Mouse (Mus musculus): Measurements from ENCODE around the gene Sipa1l3. TPM values are rescaled to one million over a fixed set of nuclear protein-coding genes. Genes with fewer than 3 reads are reported as not detected.

Gene Sipa1l3
- total and polyA plus RNA-seq, 3 experiments: 27.1 to 77.7 (median 57.8) TPM

DNA sequence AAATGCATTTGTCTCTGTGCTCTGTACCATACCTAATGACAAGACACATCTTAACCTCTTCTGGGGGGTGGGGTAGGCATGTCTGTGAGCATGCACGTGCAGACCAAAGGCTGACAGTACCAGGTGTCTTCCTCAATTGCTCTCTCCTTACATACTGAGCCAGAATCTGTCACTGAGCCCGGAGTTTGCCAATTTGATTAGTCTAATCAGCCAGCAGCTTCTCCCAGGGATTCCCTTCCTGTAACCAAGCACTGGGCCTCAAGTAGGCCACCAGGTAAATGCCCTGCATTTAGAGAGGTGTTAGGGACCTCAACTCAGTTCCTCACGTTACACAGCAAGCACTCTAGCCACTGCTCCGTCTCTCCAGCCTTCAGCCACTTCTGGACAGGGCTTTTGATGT is 38.3 kb downstream of the Sipa1l3 start:
- no peak for DNase-seq

DNA sequence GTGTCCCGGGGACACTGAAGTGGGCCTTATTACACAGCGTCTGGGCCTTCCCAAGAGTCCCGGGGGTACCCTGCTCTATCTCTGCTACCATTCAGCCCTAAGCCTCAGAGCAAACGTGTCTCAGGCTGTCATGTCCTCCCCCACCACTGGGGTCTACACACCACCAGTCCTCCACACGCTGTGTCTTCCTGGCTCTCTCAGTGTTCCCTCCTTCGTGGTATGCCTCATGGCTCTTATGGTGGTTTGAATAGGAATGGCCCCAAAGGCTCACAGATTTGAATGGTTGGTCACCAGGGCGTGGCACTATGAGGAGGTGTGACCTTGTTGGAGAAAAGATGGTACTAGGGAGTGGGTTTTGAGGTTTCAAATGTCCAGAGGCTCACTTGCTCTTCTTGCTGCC is 43.4 kb downstream of the Sipa1l3 start:
- no peak for DNase-seq

DNA sequence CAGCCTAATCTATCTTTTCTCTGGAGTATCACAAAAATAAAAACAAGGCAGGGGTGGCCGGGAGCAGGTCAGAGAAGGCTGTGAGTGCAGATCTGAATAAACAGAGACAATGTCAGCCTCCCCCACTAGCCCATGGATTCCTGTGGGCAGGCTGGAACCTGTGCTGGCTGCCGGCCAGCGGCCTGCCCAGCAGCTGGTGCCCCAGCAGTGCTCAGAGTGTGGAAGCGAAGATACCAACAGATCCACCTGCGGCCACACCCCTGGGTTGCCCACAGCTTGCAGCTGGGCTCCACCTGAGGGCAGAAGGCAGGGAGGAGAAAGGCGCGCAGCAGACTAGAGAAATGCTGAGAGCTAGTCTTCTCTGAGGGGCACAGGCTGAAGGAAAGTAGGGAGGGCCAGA is 47.1 kb downstream of the Sipa1l3 start:
- no peak for DNase-seq

- DNase-seq: no peak
These were observed 48.7 kb downstream of the Sipa1l3 start for GRCm38 (mm10) chr7:29469602-29470344.

DNA sequence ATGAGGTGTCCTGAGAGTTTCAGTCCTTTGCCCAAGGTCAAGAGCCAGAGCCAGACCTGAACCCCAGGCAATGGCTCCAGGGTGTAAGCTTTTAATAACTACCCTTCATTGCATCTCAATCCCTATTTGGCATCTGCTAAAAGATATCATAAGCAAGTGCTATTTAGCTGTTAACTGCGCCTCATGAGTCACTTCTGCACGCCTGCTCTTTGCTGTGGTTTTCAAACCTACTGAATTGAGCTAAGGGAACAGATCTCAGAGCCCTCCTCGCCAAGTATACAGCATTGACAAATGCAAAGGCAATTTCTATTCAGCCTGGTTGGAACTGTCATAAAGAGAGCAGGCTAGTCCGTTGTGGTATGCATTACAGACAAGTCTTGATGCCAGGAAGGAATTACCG is 49.8 kb downstream of the Sipa1l3 start:
- no peak for DNase-seq

- no peak for DNase-seq
These were observed 51.9 kb downstream of the Sipa1l3 start for GRCm38 (mm10) chr7:29466585-29466984.

DNA sequence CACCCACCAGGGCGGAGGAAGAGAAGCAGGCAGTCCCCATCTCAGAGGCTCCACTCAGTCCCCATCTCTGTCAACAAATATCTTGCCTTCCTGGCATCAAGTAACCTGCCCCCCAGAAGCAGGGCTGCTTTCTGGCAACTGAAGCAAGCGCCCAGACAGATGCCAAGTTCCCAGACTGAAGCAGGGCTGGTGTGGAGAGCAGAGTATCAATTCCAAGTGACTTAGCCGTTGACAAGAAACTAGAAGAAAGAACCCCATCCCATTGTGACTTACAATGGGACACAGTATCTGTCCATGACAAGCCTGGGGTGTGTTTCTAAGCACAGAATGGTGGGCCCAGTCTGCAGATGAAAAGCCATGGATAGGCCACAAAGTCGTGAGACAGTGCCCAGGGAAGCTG is 52.7 kb downstream of the Sipa1l3 start:
- DNase-seq: no peak

DNA sequence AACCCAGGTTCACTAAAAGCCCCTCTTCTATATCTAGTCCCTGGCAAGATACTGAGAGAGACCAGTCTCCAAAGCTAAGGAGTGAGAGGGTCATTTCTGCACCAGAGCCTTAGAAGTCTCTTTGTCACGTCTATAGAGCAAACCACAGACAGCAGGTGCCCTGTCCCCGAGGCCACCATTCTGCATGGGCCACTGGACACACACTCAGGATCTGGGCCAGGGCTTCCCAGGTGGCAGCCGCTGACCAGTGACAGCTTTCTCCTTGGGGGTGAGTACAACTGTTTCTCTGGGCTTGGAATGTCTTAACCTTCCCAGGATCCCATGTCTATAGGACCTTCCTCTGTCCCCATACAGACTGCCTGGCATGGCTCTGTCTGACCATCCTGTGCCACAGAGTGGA is 55.6 kb downstream of the Sipa1l3 start:
- no peak for DNase-seq

DNA sequence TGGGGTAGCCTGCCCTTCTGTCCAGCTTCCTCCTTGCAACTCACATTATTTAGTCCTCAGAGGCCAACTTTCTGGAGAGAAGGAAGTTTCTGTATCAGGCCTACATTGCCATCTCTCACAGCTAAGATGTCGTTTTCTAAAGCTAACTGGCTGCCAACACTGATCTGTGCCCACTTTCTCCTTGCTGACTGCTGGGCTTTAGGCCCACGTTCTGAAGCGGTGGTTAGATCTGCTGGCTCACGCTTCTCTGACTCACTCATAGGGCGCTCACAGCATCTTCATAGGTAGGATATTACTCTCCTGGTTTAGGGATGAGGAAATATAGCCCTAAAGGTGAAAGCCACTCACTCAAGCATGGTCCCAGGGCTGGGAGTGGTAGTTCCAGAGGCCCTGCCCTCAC is 56.3 kb downstream of the Sipa1l3 start:
- no peak for DNase-seq

DNA sequence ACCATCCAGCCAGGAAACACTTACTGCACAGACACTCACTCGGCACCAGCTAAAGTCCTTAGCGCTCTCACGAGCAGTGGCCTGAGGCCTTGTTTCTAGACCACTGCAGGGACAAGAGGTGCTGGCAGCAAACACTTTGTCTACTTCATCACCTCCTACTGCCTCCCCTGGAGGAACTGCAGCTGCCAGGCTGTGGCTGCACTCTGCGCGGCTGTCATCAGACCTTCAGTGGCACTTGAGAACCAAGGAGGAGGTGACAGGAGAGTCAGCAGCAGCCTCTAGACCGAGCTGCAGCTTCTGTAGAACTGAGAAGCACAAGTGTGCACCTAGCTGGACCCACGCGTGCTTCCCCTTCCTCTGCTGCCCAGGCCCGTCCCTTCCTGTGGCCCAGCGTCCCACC is 56.9 kb downstream of the Sipa1l3 start:
- no peak for DNase-seq

GRCm38 (mm10) chr7:29458889-29459740 is 59.3 kb downstream of the Sipa1l3 start:
- DNase-seq: no peak

DNA sequence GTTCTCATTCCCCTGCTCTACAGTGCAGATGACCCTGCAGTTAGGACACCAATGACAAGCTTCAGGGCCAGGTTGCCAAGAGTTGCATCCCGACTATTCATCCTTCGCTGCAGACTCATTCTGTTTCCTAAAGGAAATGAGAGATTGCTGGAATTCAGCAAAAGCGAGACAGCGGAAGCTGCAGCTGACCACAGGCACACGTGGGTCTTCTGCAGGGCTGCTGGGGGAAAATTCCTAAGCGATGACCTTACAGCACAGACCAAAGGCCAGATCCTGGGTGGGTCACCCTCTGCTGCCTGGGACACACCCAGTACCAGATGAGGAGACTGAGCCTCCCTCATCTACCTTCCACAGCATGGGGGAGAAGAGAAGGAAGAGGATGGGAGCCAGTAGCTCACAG is 60.7 kb downstream of the Sipa1l3 start:
- DNase-seq: no peak

DNA sequence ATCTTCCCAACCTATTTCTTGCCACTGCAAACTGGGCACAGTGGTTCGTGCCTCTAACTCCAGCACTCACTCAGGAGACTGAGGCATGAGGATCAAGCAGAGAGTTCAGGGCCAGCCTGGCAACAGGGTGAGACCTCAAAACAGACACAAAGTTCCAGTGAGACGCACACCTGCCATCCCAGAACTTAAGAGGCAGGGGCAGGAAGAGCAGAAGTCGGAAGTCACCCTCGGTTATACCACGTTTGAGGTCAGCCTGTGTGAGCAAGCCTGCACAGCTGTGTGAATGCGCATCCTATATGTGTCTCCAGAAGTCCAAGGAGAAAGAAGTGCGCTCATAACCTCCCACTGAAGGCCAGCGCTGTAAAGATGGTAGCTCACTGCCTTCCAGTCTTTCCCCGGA is 61.7 kb downstream of the Sipa1l3 start:
- no peak for DNase-seq

- no peak for DNase-seq
These were observed 62.9 kb downstream of the Sipa1l3 start for GRCm38 (mm10) chr7:29455591-29455990.

GRCm38 (mm10) chr7:29454965-29455364 is 63.5 kb downstream of the Sipa1l3 start:
- DNase-seq: no peak

DNA sequence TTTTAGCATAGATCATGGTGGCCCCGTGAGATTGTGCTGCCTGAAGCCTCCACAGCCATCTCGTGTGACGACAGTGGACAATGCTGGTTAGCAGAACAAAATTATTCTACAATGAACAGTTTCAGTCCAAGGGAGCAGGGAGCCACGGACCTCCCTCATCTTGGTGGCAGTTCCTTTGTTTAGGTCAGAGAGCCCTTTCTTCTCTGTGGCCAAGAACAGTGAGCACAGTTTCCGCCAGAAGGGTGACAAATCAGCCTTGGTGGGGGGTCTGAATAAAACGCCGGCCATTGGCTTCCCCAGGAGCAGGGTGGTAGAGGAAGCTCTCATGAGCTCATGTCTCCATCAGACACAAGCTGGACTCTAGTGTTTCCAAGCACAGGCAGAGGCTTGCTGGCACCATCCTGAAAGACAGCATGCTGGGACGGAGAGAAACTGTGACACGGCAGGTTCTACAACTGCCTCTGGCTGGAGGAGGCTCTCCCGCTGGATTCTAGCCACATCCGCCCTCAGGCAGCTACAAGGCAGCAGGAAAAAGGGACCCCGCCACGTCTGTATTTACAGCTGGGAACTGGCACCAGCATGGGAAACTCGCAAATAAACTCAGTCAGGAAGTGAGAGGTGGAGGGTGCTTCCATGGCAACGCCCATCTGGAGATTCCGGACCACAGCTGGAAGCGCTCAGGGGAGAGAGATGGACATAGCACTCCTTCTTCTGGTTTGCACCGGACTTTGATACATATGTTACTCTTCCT is 65.3 kb downstream of the Sipa1l3 start:
- peak; percentile 71 for DNase-seq

DNA sequence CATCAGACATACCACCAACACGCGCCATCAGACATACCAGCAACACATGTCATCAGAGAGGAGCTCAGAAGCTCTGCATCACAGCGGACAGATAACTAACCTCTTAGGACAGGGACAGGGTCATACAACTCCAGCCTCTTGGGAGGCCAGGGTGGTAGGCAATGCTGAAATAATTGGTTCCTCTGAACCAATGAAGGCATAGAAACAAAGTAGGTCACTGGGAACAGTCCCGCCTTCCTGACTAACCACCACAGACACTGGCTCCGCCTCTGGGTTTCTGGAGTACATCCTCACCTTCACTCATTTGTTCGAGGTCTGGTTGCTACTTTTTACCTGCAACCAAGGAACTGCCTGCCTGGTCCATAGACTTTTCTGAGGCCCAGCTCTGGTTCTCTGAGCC is 66.1 kb downstream of the Sipa1l3 start:
- no peak for DNase-seq

- peak; percentile 89 for DNase-seq
These were observed 68.3 kb downstream of the Sipa1l3 start for GRCm38 (mm10) chr7:29450175-29450574.

- DNase-seq: no peak
These were observed 69.6 kb downstream of the Sipa1l3 start for GRCm38 (mm10) chr7:29448830-29449229.

GRCm38 (mm10) chr7:29447147-29447829 is 71.2 kb downstream of the Sipa1l3 start:
- no peak for DNase-seq

DNA sequence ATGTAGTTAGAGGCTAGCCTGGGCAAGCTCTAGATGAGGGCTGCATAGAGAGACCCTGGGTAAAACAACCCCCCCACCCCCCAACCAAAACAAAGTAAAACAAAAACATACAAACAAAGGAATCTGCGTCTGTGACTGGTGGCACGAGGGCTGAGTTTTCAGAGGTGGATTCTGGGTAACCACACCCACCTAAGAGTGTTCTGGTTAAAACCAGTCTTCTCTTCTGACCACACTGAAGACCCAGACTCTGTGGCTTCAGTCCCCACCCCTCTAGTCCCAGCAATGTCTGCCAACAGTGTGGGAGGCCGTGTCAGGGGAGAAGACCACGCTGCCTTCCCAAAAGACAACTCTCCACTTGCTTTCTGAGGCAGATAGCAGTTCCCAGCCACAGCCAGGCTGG is 72.3 kb downstream of the Sipa1l3 start:
- DNase-seq: no peak

DNA sequence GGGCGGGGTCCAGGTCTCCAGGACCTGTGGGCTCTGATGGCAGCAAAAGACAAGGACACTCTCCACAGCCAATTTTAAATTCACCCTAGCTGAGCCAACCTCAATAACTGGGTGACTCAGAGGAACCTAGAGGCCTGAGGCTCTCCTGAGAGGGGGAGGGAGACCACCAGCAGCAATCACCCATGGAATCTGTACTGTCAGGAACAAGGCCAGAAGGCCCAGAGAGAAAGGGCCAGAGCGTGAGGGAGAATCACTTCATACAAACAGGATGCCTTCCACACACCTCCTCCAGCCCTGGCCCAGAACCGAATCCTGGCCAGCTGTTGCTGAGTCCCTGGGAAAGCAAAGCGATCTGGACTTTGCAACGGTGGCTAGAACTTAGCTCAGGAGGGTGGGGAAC is 73.9 kb downstream of the Sipa1l3 start:
- DNase-seq: no peak

Measured in adrenal gland, adult 2 months (tissue).